Mouse (Mus musculus) embryo, embryonic 11 days (tissue): ENCODE measurements around the gene P2ry1.

Experiments used
- DNase-seq: peaks from one replicate; pipeline ENCODE4 v3.0.0-alpha.2; 2015

Gene P2ry1

GRCm38 (mm10) chr3:61002587-61003501, at the start of gene P2ry1:
TSS of gene P2ry1 (plus strand) at chr3:61002795.
- DNase-seq, result peak; percentile 91

- no peak for DNase-seq
Observed at GRCm38 (mm10) chr3:60953199-60953736, 49.3 kb upstream of the P2ry1 start.

GRCm38 (mm10) chr3:60954073-60954472, 48.5 kb upstream of the P2ry1 start:
- no peak for DNase-seq

DNA sequence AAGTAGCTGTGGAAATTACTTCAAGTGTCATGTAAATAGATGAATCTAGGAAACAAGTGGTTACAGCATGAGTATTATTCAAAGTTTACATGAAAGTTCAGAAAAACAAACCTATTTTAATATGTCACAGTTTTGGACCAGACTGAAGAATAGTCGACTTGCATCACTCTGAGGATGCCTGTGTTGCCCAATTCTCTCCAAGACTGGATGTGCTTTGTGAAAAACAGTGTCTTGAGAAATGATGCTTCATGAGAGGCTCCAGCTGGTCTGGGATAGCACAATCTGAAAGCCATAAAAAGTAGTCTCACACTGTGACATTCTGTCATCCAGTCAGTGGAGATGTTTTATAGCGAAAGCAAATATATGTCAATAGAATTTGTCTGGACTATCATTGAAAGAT, 43.8 kb upstream of the P2ry1 start:
- DNase-seq, result no peak

DNA sequence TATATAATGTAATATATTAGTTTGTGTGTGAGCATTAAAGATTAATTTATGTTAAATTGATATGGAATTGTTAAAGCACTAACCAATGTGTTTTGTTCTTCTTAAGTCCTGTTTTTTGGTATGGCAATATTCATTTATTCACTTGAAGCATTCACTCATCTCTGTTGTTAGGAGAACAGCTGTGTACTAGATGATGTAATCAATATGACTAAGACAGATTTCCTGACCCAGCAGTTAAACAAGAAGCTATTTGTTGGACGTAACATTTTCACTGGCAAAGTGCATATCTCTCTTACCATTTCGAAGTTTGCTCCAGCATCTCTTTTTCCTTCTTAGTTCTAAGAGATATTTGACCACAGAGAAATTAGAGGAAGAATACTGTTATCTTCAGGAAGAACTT, 37.5 kb upstream of the P2ry1 start:
- DNase-seq, result no peak

GRCm38 (mm10) chr3:60974944-60975343, 27.7 kb upstream of the P2ry1 start:
- DNase-seq, result no peak

- DNase-seq, result no peak
Observed at GRCm38 (mm10) chr3:60982109-60982508, 20.5 kb upstream of the P2ry1 start.

DNA sequence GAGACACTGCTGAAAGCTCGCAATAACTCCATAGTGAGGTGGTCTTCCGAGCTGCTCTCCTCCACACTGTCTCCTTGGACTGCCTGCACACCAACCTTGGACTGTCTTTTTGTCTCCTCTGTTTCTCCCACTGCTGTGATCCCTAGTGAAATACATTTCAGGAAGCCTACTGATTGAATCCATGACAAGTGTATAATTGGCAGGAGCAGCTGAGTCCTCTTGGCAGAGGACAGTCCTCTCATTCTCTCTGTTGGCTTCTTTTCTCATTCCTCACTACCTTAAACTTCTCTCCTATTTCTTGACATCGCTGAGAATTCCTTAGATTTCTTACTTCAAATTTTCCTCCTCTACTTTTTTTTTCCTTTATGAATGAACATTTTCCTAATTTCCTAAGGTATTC, 4.5 kb upstream of the P2ry1 start:
- DNase-seq, result no peak

GRCm38 (mm10) chr3:60999715-61000114, 2.9 kb upstream of the P2ry1 start:
- no peak for DNase-seq

DNA sequence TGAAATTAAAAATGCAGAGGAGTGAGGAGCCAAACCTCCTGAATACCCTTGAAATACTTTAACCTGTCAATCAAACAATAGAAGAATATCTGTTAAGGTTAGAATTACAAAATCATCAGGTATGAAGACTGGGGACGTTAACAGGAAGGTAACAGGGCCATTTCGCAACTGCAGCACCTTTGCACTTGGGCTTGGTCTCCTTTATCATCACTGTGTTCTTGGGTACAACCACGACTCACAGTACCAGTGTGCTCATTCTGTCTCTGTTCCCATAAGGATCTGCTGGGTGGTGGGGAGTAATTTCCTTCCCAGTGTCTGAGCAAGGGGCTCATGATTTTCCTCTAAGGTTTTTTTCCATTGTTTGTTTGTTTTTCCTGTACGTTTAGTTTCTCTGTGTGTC, 1.8 kb upstream of the P2ry1 start:
- no peak for DNase-seq

DNA sequence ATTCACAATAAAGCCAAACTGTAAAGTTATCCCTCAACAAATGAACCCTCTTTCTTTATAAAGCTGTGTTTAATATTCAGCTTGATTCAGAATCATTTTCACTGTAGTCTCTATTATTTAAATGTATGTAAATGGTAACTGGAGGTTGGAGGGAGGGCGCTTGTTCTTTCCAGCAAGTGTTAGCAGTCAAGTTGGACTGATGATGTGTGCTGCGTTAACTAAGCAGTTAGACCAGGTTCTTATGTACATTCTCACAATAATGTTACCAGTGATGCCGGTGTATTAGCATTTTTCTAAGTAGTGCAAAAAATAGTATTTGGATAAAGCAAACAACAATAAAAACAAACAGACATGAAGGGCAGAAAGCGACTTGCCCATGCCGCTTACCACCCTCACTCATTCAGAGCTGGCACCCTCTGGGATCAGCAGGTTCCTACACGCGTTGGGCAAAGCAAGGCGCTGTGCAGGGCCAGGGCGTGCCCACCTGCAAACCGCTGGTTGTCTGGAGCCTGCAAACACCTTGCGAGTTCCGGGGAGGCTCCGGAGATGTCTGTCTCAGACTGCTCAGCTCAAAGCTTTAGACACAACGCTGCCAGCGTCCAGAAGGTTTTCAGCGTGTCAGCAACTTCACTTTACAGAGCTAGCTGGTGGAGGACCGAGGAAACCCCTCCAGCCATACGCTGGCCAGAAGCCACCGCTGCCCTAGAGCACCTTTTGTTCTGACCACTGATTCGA, 576 bp upstream of the P2ry1 start:
- peak; percentile 7 for DNase-seq

DNA sequence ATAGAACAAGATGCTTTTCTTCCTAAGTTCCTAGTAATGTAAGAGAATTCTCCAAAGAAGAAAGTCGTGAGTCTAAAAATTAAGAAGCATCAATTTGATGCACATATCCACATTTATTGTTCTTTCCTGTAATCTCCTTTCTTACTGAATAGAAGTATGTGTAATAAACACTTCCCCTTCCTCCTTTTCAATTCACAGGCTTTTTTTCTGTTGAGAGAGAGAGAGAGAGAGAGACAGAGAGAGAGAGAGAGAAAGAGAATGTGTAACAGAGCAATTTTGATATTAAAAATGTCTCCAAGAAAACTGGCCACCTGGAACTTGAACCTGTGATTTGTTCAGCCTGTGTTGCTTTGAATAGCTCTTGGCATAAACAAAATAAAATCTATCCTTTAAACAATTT, 2.0 kb downstream of the P2ry1 start:
- DNase-seq, result no peak

DNA sequence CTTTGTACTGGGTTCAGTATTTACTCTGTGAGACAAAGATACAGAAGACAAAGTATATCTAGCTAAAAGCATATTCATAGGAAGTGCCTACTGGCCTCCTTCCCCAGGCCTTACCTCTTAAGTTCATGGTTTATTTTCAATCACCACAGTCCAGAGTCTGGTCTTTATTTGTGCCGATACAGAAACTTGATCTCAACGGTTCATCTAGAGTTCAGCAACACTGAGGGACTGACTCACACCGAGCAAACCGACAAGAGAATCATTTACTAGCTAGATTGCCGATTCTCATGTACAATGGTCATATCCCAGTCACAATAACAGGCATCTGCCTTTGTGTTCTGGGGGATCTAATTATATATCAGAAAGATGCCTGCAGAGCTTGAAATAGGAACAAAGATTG, 9.1 kb downstream of the P2ry1 start:
- peak; percentile 19 for DNase-seq

- no peak for DNase-seq
Observed at GRCm38 (mm10) chr3:61012550-61012949, 10.0 kb downstream of the P2ry1 start.

DNA sequence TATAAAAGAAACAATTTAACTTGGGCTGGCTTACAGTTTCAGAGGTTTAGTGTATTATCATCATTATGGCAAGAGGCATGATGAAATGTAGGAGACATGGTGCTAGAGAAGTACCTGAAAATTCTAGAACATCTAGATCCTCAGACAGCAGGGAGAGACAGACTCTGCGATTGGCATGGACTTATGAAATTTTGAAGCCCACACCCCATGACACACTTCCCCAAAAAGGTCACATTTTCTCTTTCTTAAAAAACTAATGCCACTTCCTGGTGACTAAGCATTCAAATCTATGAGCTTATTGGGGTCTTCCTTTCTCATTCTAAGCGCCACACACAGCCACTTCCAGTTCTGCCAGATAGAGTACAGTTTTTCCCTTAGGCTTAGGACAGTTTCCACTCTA, 14.1 kb downstream of the P2ry1 start:
- DNase-seq, result no peak

DNA sequence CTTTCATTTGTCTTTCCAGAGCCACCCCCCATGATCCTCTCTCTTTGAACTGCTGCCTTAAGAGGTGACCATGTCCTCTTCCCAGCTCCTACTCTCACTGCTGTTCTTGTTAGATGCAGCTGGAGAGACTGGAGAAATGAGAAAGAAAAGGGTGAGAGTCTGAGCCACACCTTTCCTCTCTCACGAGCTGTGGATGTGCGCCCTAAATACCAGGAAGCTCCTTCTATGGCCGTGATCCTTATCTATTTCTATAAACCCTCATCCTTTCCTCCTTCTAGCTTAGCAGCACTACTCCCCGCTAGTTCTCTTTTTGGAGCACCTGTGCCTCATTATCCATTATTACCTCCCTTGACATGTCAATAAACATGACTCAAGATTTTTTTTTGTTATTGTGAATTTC, 29.5 kb downstream of the P2ry1 start:
- no peak for DNase-seq

DNA sequence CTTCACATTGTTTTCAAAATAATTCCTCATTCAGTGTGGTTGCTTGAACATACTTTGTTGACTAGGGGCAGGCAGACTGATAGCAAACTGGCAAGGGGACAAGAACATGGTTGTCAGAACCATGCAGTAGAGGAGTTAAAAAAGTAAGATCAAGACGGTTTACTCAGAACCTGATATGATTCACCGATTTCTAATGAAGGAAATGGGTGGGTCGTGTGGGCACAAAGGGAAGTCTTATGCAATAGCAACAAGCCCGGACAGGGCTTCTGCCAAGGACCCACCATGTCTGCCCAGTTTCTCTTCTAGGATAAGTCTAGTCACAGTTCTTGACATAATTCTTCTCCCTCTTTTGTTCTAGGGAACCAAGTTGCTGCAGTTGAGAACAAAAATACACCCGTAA, 33.0 kb downstream of the P2ry1 start:
- no peak for DNase-seq

DNA sequence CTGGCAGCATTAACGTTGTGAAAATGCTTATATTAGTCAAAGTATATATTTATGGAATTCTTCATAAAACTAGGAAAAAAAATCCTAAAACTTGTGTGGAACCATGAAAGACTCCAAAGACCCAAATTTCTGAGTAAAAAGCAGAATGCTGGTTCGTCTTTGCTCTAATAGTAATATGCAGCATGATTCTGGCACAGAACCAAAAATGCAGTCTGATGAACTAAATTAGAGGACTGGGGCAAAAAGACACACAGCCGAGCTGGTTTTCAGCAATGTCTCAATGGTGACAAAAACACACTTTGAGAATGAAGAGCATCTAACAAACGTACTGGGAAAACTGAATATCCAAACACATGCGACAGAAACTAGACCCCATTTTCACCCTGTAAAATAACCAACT, 37.3 kb downstream of the P2ry1 start:
- DNase-seq, result no peak

GRCm38 (mm10) chr3:61049976-61050672, 47.5 kb downstream of the P2ry1 start:
- no peak for DNase-seq
